Mouse (Mus musculus) heart, postnatal 0 days (tissue): ENCODE results near the gene Il6st.

Source experiments
- CTCF ChIP-seq: IDR thresholded peaks from 2 replicates; pipeline ENCODE4 v1.5.1; 2016; ENCODE audit warnings: antibody characterized with exemption, control low read depth, low read depth
- EP300 ChIP-seq: IDR thresholded peaks from 2 replicates; pipeline ENCODE4 v1.6.1; 2016; ENCODE audit warnings: antibody characterized with exemption, low read depth

DNA sequence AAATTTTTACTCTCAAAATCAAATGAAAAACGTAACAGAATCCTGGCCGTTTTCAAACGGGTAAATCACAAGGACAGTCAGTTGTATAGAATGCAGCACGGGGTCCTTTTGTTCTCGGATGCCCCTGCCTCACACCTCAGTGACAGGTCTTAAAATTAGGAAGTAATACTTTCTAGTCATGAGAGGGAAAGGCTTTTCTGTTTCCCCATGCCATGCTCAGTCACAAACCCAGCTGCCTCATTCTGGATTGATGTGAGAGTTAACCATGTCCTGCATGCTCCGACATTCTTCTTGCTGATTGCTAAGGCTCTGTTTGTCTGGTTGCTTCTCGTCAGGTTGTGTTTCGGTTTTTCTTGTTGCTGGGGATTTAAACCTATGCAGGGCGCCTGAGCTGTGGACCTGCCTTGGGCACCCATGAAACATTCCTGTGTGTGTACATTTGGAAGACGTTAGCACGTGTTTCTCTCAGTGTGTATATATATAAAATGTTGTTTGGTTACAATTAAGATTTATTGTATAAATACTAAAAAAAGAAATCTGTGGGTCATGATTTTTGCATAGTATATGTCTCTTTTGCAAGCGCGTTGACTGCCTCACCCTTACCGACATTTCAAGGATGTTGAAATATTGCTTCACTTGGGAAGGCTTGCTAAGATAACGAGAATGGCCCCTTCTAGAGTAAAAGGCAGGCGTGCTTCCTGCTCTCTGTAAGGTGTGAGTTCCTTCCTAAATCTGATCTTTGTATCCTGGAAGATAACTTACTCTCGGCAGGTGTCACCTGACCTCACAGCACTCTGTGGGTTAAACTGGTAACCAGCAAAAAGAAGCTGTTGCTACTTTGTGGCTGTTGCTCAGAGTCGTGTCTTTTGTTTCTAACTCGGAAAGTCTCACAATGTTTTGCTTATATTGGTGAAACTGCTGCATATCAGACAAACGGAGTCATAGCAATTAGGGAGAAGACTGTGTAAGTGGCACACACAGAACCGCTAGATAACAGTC, 10.2 kb downstream of the Il6st start:
- TF ChIP-seq EP300, result no peak
- TF ChIP-seq CTCF, result no peak
